Mouse (Mus musculus) kidney, adult 2 months (tissue): ENCODE measurements around the gene Ksr1.

Experiments
- CTCF ChIP-seq: fragments of 200-500 bp; conservative IDR thresholded peaks from 2 replicates; pipeline ENCODE4 v1.5.1; 2011; ENCODE audit warnings: low read depth, mild to moderate bottlenecking, control low read depth, low read length, moderate library complexity, mixed read lengths; ENCODE audit not compliant: insufficient read depth, insufficient read length
- POLR2A ChIP-seq: fragments of 200-500 bp; IDR thresholded peaks from one replicate; pipeline ENCODE4 v1.6.1; 2011; ENCODE audit warnings: low read depth, low read length, control low read depth

DNA sequence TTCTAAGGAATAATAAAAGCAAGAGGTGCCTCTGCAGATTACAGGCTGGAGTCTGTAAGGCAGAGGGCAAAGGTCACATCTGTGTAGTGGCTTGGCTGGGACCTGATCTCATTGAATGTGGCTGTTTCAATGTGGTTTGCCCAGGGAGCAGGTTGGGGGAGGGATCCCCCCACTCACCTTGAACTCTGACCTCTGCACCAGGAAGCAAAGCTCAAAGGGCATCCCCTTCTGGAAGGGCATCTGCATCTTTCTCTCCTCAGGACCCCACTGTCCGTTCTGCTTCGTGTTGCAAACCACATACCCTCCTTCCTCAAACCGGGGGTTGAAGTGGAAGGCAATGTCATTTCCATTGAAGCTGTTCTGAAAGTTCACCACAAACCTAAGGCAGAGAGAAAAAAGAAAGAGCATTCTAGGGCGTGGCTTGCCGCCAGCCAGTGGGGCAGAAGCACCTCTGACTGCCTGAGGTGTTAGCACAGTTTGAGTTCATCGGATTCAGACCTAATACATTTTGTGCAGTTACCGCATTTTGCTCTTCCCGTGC is 173.3 kb downstream of the Ksr1 start:
- TF ChIP-seq POLR2A (no peak), CTCF (no peak)
